Mouse (Mus musculus) stomach, postnatal 0 days (tissue): ENCODE data around the gene Olfml2a.

Source experiments
- CTCF ChIP-seq: IDR thresholded peaks from 2 replicates; pipeline ENCODE4 v1.5.1; 2016; ENCODE audit warnings: antibody characterized with exemption, low read depth, mild to moderate bottlenecking, moderate library complexity
- EP300 ChIP-seq: optimal IDR thresholded peaks from 2 replicates; pipeline ENCODE3; 2016; ENCODE audit warnings: antibody characterized with exemption

DNA sequence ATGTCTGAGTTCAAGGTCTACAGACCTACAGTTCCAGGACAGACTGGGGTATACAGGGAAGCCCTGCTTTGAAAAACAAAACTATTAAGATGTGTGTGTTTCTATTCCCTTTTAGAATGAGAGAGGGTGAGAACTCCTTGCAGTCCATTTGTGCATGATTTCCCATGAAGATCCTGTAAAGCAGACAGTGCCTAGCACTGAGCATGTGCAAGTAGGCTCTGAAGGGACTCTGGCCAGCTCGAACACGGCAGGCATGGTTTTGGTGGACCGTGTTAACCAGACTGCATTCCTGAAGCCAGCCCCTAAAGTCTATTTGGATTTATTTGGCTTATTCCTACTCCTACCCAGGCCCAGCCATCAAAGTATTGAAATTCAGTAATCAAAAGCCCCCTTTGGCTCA, 80.2 kb downstream of the Olfml2a start:
- TF ChIP-seq EP300 (no peak), CTCF (no peak)
